Mouse (Mus musculus) adrenal gland, adult 8-10 months (tissue): ENCODE results near the gene Ldlrap1. TPM values are rescaled to one million over a fixed set of nuclear protein-coding genes. Genes with fewer than 3 reads are reported as not detected.
A peak's percentile ranks its signal among the peaks of the same experiment; 100 is the strongest.

Experiments used
- DNase-seq: peaks from one replicate; pipeline ENCODE4 v3.0.0; 2022
- total RNA-seq, 4 experiments: library from RNA; stranded (reverse); gene quantifications; 2 replicates each; pipeline ENCODE4 v1.2.4; 2022

Gene Ldlrap1
- total RNA-seq, 4 experiments from 2014 or later, result 46.7 to 49.4 (median 48.4) TPM

DNA sequence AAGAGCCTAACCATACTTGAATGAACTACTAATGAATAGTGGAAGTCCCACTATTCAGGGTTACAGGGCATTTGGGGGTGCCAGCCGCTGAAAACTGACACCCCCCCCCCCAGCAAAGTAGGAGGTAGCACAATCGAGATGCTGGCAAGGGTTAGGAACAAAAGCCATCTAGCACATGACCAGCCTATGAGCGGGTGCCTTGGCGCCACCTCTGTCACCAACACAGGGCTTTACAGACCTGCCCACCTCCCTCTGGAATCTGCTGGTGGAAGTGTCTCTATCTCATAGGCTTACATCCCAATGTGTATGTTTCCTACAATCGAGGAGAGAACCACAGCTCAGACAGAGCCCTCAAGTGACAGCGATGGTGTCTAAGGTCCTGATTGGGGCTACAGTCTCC, 17.0 kb downstream of the Ldlrap1 start:
- DNase-seq, result no peak

DNA sequence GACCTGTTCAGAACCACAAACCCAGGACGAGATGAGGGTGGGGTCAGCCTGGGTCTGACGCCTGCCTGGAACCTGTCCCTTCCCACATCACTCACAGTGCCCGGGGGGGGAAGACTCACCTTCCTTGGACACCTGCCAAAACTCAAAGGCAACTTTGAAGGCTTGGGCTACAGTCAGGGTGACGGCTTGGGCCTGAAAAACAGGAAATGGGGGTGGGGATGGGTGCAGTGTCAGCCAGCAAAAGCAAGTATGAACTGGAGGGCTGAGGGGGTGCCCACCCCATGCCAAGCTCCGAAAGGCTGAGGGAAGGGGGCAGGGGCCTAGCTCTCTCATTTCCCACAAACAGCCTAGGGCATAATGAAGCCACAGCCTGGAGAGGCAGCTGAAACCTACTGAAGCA, 17.6 kb downstream of the Ldlrap1 start:
- DNase-seq, result no peak

DNA sequence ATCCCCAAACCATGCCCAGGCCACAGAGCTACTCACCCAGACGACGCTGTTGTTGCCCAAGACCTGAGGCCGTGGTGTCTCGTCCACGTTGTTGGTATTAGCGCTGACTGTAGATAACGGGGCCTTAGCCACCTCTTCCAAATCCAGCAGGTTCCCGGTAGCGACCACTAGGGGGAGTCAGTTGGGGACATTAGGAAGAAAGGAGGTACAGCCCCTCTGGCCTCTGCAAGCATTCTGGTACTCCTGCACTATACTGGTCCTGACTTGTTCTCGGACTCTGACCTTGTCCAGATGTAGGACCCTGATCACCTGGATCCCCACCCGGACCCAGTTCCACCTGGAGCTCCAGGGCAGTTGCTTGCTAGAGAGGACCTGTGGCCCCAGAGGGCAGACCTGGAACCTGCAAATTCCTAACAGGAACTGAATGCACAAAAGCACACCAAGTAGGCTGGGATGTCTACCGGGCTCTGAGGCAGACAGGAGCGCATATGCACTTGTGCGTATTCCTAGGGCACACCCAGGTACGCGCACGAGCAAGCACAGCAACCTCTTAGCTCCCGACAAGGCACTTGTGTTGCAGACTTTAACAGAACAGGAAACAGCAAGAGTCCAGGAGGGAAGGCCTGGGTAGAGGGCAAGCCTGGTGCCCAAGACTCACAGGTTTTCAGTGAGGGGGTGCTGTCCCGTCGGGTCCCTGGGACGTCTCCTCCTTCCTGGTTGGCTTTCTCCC, 18.4 kb downstream of the Ldlrap1 start:
- DNase-seq, result no peak

DNA sequence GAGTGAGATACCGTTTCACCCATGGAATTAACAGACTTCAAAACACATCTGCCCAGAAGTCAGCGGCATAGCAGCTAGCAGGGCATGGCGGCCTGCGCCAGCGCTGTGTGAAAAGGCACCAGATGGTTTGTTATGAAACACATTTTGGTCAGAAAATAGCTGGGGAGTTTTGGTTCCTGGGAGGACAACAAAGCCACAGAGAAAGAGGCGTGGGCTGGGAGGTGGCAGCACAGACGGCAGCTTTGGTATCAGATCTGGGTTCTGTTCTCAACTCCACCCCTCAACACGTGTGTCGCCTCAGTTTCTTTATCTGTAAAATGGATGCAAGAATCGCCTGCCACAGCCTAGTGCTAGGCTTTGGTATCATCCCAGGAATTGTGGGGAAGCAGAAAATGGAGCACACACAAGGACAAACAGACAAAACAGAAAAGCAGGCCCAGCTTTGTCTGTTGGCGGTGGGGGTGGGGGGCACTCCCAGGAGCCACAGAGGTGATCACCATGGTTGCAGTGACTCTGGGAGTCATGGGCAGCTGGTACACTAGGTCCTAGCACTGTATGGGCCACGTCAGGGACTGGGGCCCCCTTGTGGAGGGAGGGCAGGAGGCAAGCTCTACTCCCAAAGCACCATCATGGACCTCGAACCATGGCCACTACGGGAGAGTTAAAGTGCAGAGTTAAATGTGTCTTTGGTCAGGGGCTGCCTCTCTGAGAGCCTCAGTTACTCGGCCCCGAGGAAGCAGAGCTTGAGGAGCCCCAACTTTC, 21.7 kb downstream of the Ldlrap1 start:
- no peak for DNase-seq

DNA sequence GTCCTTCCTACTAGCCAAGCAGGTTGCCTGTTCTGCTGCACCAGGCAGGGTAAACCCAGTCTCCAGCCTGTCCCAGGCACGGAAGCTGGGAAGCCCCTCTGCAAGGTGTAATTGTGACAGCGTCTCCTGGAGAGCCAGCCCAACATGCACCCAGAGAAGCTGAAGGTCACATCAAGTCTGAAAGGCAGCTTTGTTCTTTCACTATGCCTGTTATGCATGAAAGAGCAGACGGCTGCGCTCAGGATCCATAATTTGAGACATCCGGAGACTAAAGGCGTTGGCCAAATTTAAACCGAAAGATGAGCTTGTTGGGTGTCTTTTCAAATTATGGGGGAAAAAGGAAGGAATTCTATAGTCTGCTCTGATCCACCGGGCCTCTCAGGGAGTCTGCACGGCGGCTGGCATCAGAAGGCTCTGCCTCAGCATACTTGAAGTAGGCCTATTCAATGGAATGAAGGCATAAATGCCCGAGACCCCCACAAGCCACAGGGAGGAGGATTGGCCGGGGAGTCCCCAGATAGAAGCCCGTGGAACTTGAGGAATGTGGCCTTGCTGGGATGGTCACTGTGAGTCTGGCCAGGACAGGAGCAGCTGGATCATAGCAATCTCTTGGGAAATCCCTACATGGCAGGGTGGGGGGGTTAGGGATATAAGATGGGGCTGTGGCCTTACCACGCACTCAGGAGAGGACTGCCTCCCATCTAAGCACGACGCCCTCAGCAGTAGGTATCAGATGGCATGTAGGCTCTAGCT, 23.8 kb downstream of the Ldlrap1 start:
- no peak for DNase-seq

DNA sequence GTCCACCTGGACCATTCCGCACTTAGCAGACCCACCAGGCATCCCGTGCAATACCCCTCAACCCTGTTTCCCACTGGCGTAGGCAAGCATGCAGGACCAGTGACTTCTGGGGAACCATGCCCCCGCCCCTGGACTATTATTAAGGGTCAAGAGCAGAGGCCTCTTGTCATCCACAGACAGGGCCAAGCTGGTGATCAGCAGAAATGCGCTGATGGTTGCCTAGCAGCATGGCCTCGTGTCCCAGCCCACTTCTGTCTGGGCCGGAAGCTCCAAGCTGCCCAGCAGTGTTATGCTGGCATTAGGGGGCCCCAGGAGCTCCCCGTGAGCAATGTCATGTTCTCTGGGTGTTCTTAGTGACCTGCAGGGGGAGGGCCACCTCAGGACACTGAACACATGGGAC, 25.9 kb downstream of the Ldlrap1 start:
- no peak for DNase-seq

DNA sequence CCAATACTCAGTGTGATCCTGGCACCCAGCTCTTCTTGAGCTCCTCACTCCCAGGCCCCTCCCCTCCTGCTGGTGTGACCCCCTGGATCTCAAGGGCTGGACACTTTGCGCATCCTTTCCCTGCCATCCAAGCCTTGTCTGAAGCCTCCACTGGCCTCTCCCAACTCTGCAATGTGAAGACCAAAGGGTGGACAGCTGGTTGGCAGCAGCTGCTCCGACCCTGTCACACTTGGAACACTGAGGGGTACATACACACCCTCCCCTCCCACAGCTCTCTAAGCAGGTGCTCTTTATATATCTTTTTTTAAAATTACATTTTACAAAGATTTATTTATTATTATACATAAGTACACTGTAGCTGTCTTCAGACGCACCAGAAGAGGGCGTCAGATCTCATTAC, 27.6 kb downstream of the Ldlrap1 start:
- no peak for DNase-seq

DNA sequence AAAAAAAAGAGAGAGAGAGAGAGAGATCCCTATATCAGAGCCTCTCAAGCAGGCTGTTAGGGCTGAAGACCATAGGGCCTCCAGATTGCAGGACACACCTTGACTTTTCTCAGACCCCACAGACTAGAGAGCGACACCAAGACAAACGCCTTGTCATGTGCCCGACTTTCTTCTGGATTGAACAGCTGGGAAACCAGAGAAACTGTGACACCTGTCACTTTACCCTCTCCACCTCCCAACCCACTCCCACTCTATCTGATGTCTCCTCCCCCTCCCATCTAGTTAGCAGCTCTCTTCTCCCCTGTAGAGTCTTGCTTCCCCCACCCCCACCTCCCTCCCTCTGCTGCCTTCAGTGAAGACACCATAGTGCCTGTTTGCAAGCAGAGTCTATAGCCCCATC, 28.3 kb downstream of the Ldlrap1 start:
- DNase-seq, result no peak

DNA sequence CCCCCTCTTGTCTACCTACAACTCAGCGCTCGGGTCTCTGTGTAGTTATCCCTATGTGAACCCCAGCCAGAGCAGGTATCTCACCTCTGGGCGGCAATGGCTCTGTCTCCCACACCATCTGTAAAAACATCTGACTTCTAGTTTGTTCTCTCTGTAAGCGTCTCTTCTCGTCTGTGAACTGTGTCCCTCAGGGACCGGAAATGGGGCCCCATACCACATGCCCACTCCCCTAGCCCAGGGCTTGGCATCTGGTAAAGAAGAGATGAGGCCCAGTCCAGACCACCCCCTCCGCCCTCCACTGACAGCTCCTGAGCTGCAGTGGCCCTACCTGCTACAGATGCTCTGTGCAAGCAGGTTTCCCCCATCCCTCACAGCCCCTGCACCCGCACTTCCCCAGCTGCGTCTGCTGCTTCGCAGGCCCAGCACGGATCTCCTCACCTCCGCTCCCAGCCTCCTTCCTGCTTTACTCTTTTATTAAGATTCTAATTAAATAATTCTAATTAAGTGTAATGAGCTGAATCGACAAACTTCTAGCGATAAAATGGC, 30.4 kb downstream of the Ldlrap1 start:
- DNase-seq, result no peak

DNA sequence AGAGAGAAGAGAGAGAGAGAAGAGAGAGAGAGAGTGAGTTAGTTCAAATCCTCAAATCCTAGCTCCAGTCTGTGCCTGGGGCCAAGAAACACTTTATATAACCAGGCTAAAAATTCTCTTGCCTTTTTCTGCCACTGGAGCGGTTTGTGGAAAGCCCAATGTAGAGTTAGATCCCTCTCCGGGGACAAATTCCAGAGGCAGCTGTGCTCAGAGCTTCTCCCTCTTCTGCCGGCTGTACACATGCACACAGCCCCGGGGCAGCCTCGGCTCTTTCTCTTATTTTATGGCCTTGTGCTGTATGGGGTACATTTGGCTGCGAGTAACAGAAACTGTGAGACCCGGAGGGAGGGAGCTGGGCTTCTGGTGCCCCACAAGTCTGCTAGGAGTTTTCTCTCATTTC, 31.7 kb downstream of the Ldlrap1 start:
- DNase-seq, result no peak

DNA sequence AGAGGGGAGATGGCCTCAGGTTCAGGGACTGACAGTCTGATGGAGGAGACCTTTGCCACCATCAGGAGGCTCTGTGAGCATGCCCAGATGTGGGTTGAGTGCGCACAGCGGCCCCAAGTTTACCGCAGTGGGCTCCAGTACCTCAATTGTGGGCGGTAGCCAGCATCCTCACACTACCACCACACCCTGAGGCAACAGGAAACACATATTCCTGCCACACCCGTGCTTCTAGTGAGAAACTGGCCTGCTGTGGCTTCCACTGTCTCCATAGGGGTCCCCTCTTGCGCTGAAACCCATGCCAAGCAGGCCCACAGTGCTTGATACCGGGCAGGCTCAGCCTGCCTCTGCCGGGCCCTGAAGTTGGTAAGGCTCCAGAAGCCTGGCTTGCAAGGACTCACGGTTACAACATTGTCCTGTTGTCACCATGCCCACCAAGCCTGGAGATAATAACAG, 33.2 kb downstream of the Ldlrap1 start:
- DNase-seq, result no peak

DNA sequence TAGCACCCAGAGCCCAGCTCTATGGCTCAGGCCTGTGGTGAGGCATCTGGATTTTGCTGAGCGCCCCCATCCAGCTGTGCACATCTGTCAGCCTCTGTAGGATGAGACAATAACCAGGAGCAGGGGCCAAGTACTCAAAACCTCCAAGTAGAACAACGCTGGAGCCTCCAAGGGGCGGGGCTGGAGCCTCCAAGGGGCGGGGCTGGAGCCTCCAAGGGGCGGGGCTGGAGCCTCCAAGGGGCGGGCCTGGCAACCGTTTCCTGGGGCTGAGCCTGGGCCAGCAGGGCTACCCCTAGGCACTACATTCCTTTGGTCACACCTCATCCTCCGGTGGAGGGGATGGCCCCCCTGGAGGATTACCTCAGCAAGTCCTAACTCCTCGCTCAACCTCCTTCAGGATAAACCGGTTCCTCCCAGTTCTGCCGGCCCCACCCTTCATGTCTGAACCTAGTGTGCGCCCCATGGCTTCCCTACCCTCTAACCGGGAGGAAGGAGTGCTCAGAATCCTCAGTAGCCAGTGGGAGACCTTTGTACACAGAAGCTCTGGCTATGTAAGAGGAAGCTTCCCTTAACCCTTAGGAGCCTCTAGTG, 33.7 kb downstream of the Ldlrap1 start:
- no peak for DNase-seq

DNA sequence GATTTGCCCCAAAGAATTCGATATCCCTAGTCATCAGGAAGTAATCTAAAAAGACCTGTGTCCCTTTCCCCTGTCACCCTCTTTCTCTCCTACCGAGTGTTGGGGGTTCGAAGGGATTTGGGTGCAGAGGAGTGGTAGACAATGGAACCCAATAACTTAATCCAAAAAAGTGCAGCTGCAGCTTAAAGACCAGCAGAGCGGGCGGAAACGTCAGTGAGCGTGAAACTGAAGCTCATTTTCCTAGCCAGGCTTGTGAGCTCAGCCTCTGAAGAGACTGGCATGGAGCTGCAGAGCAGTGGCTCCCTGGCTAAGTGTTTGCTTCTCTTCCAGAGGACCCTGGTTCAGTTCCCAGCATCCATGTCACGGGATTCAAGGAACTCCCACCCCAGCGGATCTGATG, 34.5 kb downstream of the Ldlrap1 start:
- no peak for DNase-seq

DNA sequence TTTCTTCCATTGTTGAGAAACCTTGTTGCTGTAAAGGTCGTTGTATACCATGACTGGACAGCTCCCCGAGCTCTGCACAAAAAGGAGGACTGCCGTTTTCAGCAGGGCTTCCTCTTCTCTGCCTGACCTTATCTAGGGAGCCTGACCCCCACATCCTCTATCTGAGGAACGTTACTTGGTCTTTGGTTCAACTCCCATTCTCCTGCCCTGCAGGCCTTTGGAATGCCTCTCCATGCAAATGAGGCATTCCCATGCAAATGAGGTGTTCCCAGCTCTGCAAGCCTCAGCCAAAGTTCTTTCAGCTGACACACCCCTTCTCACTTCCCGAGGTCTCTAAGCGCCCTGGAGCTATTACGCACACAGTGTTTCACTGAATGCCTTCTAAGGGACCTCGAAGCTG, 37.7 kb downstream of the Ldlrap1 start:
- DNase-seq, result no peak

DNA sequence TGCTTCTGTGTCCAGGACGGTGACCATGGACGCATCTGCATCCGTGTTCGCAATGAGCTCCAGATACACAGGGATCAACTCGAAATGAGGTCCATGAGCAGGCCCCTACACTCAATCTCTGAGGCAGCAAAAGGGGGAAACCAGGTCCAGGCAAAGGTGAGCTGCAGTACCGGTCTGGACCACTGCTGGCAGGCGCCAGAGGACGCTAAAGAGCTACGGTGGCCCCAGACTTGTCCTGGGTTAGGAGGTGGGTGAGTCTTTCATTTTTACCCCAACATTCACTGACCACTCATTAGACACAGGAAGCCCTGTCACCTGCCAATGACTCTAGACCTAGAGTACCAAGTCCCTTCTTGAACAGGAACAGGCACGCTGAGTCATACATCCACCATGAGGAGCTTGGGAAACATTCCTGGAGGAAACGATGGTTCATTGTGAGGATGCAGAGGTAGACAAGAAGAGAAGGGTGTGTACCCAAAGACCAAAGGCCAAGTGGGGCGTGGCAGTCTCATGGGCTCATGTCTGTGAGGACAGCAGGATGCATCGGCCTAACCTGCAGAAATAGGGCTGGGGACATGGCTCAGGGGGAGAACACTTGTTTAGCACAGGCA, 42.0 kb downstream of the Ldlrap1 start:
- DNase-seq, result no peak

DNA sequence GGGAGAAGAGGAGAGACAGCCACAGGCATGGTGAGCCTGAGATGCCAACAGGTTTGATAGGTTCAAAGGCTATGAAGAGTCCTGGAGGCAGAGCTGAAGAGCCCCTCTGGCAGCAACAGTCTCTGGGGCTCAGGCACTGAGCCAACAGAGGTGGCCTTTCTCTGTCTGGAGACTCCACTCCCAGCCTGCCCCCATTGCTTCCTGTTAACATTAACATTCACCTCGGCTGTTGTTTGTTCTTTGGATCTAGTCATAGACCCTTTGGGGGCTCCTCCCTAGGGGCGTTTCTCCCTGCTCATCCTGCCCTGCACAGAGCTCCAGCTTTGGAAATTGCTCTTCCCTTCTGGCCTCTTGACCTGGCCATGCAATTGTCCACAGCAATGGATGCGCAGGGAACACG, 42.9 kb downstream of the Ldlrap1 start:
- DNase-seq, result no peak

DNA sequence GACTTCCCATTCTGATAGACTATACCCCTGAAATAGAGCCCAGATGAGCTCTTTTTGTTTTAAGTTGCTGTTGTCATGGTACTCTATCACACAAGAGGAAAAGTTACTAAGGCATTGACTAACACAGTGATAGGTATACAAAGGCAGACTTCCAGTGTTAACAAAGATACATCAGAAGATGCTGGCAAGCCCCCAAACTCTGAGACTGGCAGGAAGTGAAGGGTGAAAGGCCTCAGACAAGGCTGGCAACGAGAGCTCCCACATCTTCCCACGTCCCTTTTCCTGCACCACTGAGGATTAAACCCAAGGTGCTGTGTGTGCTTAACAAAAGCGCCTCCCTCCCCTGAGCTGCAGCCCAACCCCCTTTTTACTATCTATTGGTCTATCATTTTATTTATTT, 44.6 kb downstream of the Ldlrap1 start:
- no peak for DNase-seq

DNA sequence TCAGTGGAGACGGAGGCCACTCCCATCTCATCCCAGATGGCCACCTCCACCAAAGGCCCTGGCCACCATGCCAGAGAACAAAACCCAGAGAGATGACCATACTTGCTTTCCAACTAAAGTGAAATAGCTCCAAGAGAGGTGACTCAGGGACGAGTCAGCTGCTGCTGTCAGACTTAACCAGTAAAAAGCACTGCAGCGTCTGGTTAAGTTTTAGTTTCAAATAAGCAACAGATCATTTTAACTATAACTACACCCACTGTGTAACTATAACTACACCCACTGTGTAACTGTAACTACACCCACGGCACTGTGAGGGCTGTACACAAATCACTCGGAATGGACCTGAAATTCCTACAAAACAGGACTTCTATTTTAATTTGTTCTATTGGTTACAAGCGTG, 46.7 kb downstream of the Ldlrap1 start:
- DNase-seq, result no peak

DNA sequence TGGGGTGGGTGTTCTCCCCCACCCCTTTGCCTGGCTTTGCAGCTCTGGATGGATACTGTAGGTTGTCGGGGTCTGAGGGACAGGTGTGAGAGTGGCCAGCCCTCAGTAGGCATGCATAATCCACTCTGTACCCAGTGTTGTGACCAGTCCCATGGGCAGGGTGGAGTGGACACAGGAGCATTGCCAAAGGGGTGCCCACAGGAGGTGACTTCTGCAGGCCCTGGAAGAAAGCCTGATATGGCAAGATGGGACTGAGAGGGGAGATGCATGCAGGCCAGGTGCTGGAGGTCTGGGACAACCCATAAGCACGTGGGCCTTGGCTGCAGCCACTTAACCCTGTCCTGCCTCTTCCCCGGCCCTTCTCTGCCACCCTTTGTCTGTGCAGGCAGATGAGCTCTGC, 47.5 kb downstream of the Ldlrap1 start:
- DNase-seq, result no peak

DNA sequence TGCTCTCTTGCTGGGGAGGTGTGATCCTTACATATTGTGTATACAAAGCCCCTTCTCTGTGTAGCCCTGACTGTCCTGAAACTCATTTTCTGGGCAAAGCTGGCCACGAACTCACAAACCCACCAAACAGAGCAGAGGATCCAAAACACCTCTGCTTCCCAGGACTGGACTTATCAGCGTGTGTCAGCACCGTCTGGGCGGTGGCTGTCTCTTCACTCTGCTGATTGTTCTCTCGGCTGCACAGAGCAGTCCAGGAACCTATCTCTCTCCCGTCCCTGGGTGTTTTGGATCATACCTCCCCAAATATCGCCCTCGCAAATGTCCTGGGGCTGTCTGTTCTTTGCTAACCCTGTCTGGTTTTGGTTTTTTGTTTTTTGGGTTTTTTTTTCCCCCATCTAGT, 48.3 kb downstream of the Ldlrap1 start:
- DNase-seq, result no peak

DNA sequence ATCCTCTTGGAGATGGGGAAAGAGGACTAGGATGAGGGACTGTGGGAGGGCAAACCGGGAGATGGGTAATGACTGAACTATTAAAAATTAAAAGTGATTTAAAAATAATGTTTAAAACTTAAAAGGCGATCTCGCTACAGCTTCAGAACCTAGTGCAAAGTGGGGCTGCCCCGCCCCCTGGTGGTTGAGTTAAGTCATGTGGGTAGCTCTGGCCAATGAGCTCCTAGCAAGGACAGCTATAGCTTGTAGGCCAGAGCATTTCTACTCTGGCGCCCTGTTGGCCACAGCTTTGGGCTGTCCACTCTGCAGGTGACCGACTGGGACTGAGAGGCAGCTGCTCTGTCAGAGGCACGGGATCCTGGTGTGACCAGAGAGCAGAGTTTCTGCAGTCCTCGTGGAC, 53.9 kb downstream of the Ldlrap1 start:
- peak; percentile 60 for DNase-seq

DNA sequence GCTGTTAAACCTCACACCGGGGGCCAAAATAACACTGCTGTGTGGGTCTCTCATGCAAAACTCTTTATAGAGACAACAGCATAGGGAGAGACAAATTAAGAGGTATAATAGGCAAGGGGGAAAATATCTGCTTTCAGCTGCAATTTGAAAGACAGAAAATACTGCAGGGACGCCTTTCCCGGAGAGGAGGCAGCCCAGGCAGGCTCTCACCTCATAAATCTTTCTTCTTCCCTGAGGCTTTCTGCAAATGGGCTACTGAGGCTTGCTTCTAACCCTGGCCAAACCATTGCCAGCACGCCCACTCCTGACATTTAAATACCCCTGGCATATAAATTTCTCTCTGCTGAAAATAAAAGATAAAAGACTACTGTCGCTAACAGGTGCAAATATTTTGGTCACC, 62.5 kb downstream of the Ldlrap1 start:
- no peak for DNase-seq
